Mouse (Mus musculus) A20 (cell line): ENCODE data around the gene Adamts6.

Source experiments
- DNase-seq: peaks from one replicate; pipeline ENCODE4 v3.0.0-alpha.2; 2011; ENCODE audit warnings: low read depth, low spot score

Adamts6 gene

GRCm38 (mm10) chr13:104516766-104517364 lies 229.2 kb downstream of the Adamts6 start:
- no peak for DNase-seq

- no peak for DNase-seq
These were observed 230.1 kb downstream of the Adamts6 start for GRCm38 (mm10) chr13:104517638-104518311.

- DNase-seq: no peak
These were observed 230.8 kb downstream of the Adamts6 start for GRCm38 (mm10) chr13:104518312-104519005.

- no peak for DNase-seq
These were observed 231.5 kb downstream of the Adamts6 start for GRCm38 (mm10) chr13:104519006-104519695.

- no peak for DNase-seq
These were observed 232.3 kb downstream of the Adamts6 start for GRCm38 (mm10) chr13:104519981-104520380.

GRCm38 (mm10) chr13:104520461-104520860 lies 232.8 kb downstream of the Adamts6 start:
- DNase-seq: no peak

GRCm38 (mm10) chr13:104521532-104521931 lies 233.9 kb downstream of the Adamts6 start:
- no peak for DNase-seq

- DNase-seq: no peak
These were observed 238.0 kb downstream of the Adamts6 start for GRCm38 (mm10) chr13:104525656-104526055.

GRCm38 (mm10) chr13:104529238-104529637 lies 241.6 kb downstream of the Adamts6 start:
- DNase-seq: no peak

GRCm38 (mm10) chr13:104531841-104532240 lies 244.2 kb downstream of the Adamts6 start:
- no peak for DNase-seq

GRCm38 (mm10) chr13:104532723-104533122 lies 245.1 kb downstream of the Adamts6 start:
- DNase-seq: no peak

GRCm38 (mm10) chr13:104533806-104534495 lies 246.3 kb downstream of the Adamts6 start:
- DNase-seq: no peak

- no peak for DNase-seq
These were observed 253.3 kb downstream of the Adamts6 start for GRCm38 (mm10) chr13:104540861-104541398.

- DNase-seq: no peak
These were observed 254.6 kb downstream of the Adamts6 start for GRCm38 (mm10) chr13:104542123-104542758.

GRCm38 (mm10) chr13:104542759-104543141 lies 255.1 kb downstream of the Adamts6 start:
- no peak for DNase-seq
